Mouse (Mus musculus) lung, embryonic 14.5 days (tissue): Measurements from ENCODE around the gene Spert. TPM values are rescaled to one million over a fixed set of nuclear protein-coding genes. Genes with fewer than 3 reads are reported as not detected.
A peak's percentile ranks its signal among the peaks of the same experiment; 100 is the strongest.

Experiments used
- ATAC-seq: fragments of 200-750 bp; cut with Nextera tagmentation; 2 replicates; pipeline ENCODE4 v1.8.0; 2017; ENCODE audit warnings: mild to moderate bottlenecking, moderate TSS enrichment, moderate library complexity; ENCODE audit not compliant: insufficient read depth
- DNase-seq: peaks from one replicate; pipeline ENCODE4 v3.0.0-alpha.2; 2015
- H3K27ac ChIP-seq: fragments of 300-500 bp; sonication (generic); 2 replicates; pipeline ENCODE4 v1.5.1; 2014; ENCODE audit warnings: low read depth, mild to moderate bottlenecking, moderate library complexity
- H3K27me3 ChIP-seq: fragments of 300-500 bp; sonication (generic); 2 replicates; pipeline ENCODE4 v1.6.1; 2014; ENCODE audit warnings: low read length, control low read depth; ENCODE audit not compliant: insufficient read depth
- H3K36me3 ChIP-seq: fragments of 300-500 bp; sonication (generic); 2 replicates; pipeline ENCODE4 v1.6.1; 2014; ENCODE audit warnings: control low read depth; ENCODE audit not compliant: insufficient read depth
- H3K4me1 ChIP-seq: fragments of 300-500 bp; sonication (generic); 2 replicates; pipeline ENCODE4 v1.6.1; 2014; ENCODE audit warnings: antibody characterized with exemption, control low read depth; ENCODE audit not compliant: insufficient read depth
- H3K4me2 ChIP-seq: fragments of 300-500 bp; sonication (generic); 2 replicates; pipeline ENCODE4 v1.6.1; 2014; ENCODE audit warnings: mild to moderate bottlenecking
- H3K4me3 ChIP-seq: fragments of 300-500 bp; sonication (generic); 2 replicates; pipeline ENCODE4 v1.5.1; 2014; ENCODE audit warnings: low read depth, low read length
- H3K9ac ChIP-seq: fragments of 300-500 bp; sonication (generic); 2 replicates; pipeline ENCODE4 v1.6.1; 2014
- H3K9me3 ChIP-seq: fragments of 300-500 bp; sonication (generic); 2 replicates; pipeline ENCODE4 v1.6.1; 2016; ENCODE audit warnings: low read depth, low read length, control low read depth
- CTCF ChIP-seq: IDR thresholded peaks from 2 replicates; pipeline ENCODE4 v1.5.1; 2016; ENCODE audit warnings: antibody characterized with exemption, low read depth
- whole genome bisulfite sequencing: fragments of 180-500 bp; shearing (Covaris S2); extraction: QIAGEN DNeasy Blood & Tissue Kit; methylation state at CpG from one replicate; pipeline ENCODE4 v1.1.7; 2014; 5-methylcytosine and 5-hydroxymethylcytosine counted together
- polyA plus RNA-seq: library from polyadenylated mRNA; unstranded; fragments of >200 nt; fragmentation: Nextera tagmentation; extraction: Ambion mirVana; gene quantifications from 2 replicates; pipeline ENCODE4 v1.2.1, GENCODE M21; 2014

Spert gene
- polyA plus RNA-seq, 1 experiment from 2014 or later: not detected

DNA sequence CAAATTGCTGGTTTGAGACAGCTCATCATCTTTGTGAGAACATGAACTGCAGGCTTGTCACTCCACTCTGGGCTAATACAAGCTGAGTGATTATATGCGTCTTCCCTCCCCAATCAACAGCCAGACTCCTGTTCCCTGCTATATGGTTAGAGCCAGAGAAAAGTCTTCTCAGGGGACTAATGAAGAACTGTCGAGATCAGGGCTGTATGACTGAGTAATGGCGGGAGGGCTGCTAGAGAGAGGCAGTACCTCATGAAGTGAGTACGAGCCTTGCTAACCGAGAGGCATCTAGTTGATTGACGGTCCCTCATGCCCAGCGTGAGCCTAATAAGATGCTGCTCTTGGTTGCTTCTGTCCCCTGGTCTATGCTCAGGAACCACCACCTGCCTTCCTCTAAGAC lies 30.1 kb upstream of the Spert start:
- WGBS: 65% methylated on average over 7 of the region's 7 CpGs
- H3K27me3 ChIP-seq: no peaks in the 10 kb centered on the region
- H3K36me3 ChIP-seq: no peaks in the 10 kb centered on the region
- DNase-seq: no peak
- no peaks in the 10 kb centered on the region for H3K9me3 ChIP-seq
- H3K9ac ChIP-seq: no peak overlapping the region
- no peak for TF ChIP-seq CTCF
- no peak overlapping the region for H3K4me3 ChIP-seq
- H3K27ac ChIP-seq: no peak overlapping the region
- no peak overlapping the region for H3K4me2 ChIP-seq
- H3K4me1 ChIP-seq: no peaks in the 10 kb centered on the region
- no peak for ATAC-seq

GRCm38 (mm10) chr14:75616375-75616774 lies 23.5 kb upstream of the Spert start:
- WGBS: 68% methylated on average over 6 of the region's 6 CpGs
- Histone ChIP-seq H3K36me3 (no peaks in the 10 kb centered on the region), H3K9ac (no peak overlapping the region), H3K4me1 (no peaks in the 10 kb centered on the region), H3K9me3 (no peaks in the 10 kb centered on the region), H3K4me2 (no peak overlapping the region), H3K4me3 (no peak overlapping the region), H3K27me3 (no peaks in the 10 kb centered on the region), H3K27ac (no peak overlapping the region)
- no peak for TF ChIP-seq CTCF
- ATAC-seq: no peak
- DNase-seq: no peak

DNA sequence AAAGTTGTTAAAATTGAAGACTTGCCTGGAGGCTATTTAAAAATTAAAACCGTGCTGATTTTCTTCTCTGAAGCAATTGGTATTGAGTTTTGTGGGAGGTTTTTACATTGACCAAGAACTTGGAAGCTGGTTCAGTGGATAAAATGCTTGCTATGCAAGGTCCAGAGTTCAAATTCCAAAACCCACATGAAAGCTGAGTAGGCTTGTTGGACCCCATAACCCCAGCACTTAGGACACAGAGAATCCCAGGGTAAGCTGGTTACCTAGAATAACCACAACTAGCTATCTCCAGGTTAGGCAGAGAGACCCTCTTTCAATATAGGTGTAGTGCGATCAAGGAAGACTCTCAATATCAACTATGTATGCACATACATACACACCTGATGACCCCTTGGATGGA lies 16.3 kb upstream of the Spert start:
- H3K4me3 ChIP-seq: no peak overlapping the region
- no peak for ATAC-seq
- 87% methylated on average over 2 of the region's 2 CpGs for WGBS
- H3K27me3 ChIP-seq: no peaks in the 10 kb centered on the region
- no peaks in the 10 kb centered on the region for H3K9me3 ChIP-seq
- no peak overlapping the region for H3K27ac ChIP-seq
- H3K4me2 ChIP-seq: no peak overlapping the region
- TF ChIP-seq CTCF: no peak
- no peak overlapping the region for H3K9ac ChIP-seq
- no peak for DNase-seq
- H3K4me1 ChIP-seq: no peaks in the 10 kb centered on the region
- H3K36me3 ChIP-seq: no peaks in the 10 kb centered on the region

GRCm38 (mm10) chr14:75583870-75584269 lies 9.0 kb downstream of the Spert start:
- Histone ChIP-seq H3K9me3 (no peaks in the 10 kb centered on the region), H3K9ac (no peak overlapping the region), H3K4me2 (no peak overlapping the region), H3K27ac (no peak overlapping the region), H3K27me3 (no peaks in the 10 kb centered on the region), H3K36me3 (no peaks in the 10 kb centered on the region), H3K4me1 (no peaks in the 10 kb centered on the region), H3K4me3 (no peak overlapping the region)
- ATAC-seq: no peak
- 75% methylated on average over 12 of the region's 12 CpGs for WGBS
- TF ChIP-seq CTCF: no peak
- no peak for DNase-seq

GRCm38 (mm10) chr14:75579010-75579409 lies 13.9 kb downstream of the Spert start:
- H3K4me2 ChIP-seq: no peak overlapping the region
- no peak overlapping the region for H3K4me3 ChIP-seq
- DNase-seq (no peak), ATAC-seq (no peak)
- no peaks in the 10 kb centered on the region for H3K4me1 ChIP-seq
- no peaks in the 10 kb centered on the region for H3K36me3 ChIP-seq
- no peak for TF ChIP-seq CTCF
- WGBS: 69% methylated on average over 6 of the region's 6 CpGs
- H3K27ac ChIP-seq: no peak overlapping the region
- H3K9me3 ChIP-seq: no peaks in the 10 kb centered on the region
- H3K9ac ChIP-seq: no peak overlapping the region
- no peaks in the 10 kb centered on the region for H3K27me3 ChIP-seq

GRCm38 (mm10) chr14:75566303-75566702 lies 26.6 kb downstream of the Spert start:
- Histone ChIP-seq H3K9ac (no peak overlapping the region), H3K9me3 (no peaks in the 10 kb centered on the region), H3K4me1 (no peaks in the 10 kb centered on the region), H3K4me3 (no peak overlapping the region), H3K4me2 (no peak overlapping the region), H3K27me3 (no peaks in the 10 kb centered on the region), H3K27ac (no peak overlapping the region), H3K36me3 (no peaks in the 10 kb centered on the region)
- no peak for ATAC-seq
- no peak for TF ChIP-seq CTCF
- no peak for DNase-seq
- WGBS: 77% methylated on average over 3 of the region's 3 CpGs

GRCm38 (mm10) chr14:75565534-75566140 lies 27.3 kb downstream of the Spert start:
- WGBS: 68% methylated on average over 14 of the region's 14 CpGs

More at GRCm38 (mm10) chr14:75565534-75566140, 27.3 kb downstream of the Spert start:
- no peak for TF ChIP-seq CTCF
- H3K4me2 ChIP-seq: no peak overlapping the region
- H3K36me3 ChIP-seq: no peaks in the 10 kb centered on the region
- H3K4me1 ChIP-seq: no peaks in the 10 kb centered on the region
- H3K9ac ChIP-seq: no peak overlapping the region
- ATAC-seq: peak; percentile 44; the same call in 1 of the 2 replicates
- H3K4me3 ChIP-seq: no peak overlapping the region
- H3K27ac ChIP-seq: no peak overlapping the region
- H3K9me3 ChIP-seq: no peaks in the 10 kb centered on the region
- DNase-seq: peak; percentile 57
- no peaks in the 10 kb centered on the region for H3K27me3 ChIP-seq
